Mouse (Mus musculus): ENCODE measurements around the gene Tmem132d.

- TF ChIP-seq POLR2A (IDR thresholded peaks at IDR 0.05; ENCODE audit: borderline replicate concordance, extremely low read depth, low read depth, low read length), result no peak
- no peak for TF ChIP-seq CTCF (IDR thresholded peaks at IDR 0.05; ENCODE audit: insufficient read depth, low read length)
Measured at GRCm38 (mm10) chr5:127919171-127919570, 513.7 kb downstream of the Tmem132d start.
